Mouse (Mus musculus): ENCODE data around the gene Usp15. TPM values are rescaled to one million over a fixed set of nuclear protein-coding genes. Genes with fewer than 3 reads are reported as not detected.
"Not testable (repeated sequence)": the region's sequence is repeated elsewhere in the genome, so short reads cannot be mapped to it uniquely, and the experiment has no call there.

Gene Usp15
- total RNA-seq (2021) (100 to 1,000 TPM in 1 of 2 experiments, 10 to 100 TPM in 1; 67.7 to 105 TPM), polyA plus RNA-seq (2012; rRNA removed) (1.3 and 1.5 TPM in 2 replicates)
- long read RNA-seq, full-length matches to known transcripts = 30 of 34 reads
- long read RNA-seq, partial matches to known transcripts = 3 of 34 reads
- long read RNA-seq, other reads (novel, unspliced or antisense) = 1 of 34 reads

- peak; percentile 96 for DNase-seq
These were observed at the start of gene Usp15 for GRCm38 (mm10) chr10:123196835-123197559. Usp15 (minus strand) TSS chr10:123196995.

DNA sequence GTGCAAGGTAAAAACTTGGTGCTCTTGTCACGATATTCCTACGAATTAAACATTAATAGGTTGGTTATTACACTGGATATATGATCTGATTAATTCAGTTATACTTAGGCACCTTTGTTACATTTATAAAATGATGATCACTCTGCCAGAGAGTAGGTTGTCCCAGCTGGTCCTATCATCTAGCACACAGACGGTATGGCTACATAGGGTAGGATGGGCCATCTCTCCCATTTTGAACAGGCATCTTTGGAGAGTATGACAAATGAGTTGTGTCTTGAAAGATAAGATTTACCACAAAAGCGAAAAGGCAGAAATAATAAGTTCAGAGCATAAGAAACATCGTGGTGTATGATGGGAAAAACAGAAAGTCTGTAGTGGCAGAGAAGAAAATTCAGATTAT is 32.6 kb upstream of the Usp15 start:
- DNase-seq = no peak

- DNase-seq = no peak
These were observed 26.0 kb upstream of the Usp15 start for GRCm38 (mm10) chr10:123222785-123223184.

GRCm38 (mm10) chr10:123209517-123209916 is 12.7 kb upstream of the Usp15 start:
- DNase-seq = no peak

DNA sequence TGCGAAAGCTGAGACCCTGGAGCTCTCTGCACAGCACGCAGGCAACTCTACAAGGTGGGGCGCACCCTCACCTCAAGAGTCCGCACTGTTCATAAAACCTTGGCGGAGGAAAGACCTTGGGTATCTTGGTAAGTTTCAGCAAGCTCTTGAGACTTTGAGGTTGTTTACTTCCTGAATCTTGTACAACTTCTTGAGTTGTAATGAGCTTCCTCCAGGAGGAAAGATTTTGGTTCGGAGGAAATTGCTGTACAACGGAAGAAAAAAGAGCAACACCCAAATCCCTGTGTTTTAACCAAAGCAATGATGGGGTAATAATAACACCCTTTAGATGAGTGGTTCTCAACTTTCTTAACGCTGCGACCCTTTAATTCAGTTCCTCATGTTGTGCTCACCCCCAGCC is 11.5 kb upstream of the Usp15 start:
- no peak for DNase-seq

DNA sequence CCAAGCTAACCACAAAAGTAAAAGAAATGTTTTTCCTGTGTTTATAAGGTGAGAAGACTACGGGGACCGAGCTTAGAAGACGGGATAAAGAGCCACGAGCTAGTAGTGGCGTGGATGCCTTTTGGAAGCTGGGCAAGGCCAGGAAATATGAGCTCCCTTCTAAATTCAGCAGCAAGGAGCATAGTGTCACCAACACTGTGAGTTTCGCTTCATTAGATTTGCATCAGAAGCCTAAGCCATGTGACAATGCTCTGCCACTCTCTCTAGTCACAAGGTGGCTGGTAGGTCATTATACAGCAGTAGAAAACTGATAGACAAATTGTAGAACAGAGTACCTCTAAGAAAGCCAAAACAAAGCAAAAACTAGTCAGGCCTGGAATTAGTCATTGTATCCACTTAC is 9.3 kb upstream of the Usp15 start:
- no peak for DNase-seq

GRCm38 (mm10) chr10:123205364-123205763 is 8.6 kb upstream of the Usp15 start:
- DNase-seq = not testable (repeated sequence)

DNA sequence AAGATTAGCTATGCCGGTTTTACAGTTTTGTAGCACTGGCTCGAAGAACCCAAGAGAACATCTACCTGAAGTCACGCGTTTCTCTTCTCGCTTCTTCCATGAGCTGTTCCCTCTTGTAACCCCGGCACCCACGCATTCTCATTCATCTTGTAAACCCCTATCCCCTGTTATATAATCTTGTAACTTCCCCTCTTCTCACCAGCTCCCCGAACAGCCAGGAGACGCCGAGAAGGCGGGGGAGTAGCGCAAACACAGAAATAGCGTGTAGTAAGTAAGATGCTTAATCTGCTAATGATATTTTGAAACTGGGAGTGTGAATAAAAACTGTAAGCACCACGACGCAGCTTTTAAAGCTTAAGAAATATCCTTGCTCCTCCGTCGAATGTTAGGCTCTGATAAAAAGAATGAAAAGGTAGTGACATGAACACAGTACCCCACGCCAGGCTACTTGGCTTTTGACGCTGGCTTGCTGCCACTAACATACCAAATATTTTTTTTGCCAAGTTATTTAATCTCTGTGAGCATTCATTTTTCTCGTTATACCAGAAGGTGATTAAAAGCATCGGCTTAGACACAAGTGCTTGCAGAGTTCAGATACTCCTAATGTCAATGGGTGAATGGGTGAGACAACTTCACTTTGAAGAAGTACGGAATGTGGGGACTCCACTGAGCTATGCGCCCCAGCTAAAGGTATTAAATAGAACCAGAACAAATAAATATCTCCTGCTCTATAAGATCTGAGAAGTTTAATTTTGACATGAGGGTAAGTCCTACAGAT is 5.4 kb upstream of the Usp15 start:
- DNase-seq = no peak

DNA sequence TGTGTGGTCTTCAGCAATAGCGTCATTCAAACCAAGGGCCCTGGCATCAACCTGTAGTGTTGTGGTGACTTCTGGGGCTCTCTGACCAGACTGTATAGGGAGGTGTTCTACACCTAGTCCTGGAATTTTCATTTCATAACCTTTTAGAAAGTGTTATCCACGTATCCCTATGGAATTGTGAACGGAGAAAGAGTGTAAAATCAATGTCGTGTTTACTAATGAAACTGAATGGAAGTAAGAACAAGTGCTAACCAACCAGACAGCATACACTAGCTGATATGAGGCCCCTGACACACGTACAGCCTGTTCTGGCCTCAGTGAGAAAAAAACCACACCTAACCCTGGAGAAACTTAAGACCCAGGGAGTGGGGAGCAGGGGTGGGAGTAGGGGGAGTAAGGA is 4.6 kb upstream of the Usp15 start:
- no peak for DNase-seq

GRCm38 (mm10) chr10:123200996-123201395 is 4.2 kb upstream of the Usp15 start:
- no peak for DNase-seq

- DNase-seq = no peak
These were observed 3.5 kb upstream of the Usp15 start for GRCm38 (mm10) chr10:123200320-123200659.

- DNase-seq = no peak
These were observed 3.0 kb upstream of the Usp15 start for GRCm38 (mm10) chr10:123199615-123200319.

DNA sequence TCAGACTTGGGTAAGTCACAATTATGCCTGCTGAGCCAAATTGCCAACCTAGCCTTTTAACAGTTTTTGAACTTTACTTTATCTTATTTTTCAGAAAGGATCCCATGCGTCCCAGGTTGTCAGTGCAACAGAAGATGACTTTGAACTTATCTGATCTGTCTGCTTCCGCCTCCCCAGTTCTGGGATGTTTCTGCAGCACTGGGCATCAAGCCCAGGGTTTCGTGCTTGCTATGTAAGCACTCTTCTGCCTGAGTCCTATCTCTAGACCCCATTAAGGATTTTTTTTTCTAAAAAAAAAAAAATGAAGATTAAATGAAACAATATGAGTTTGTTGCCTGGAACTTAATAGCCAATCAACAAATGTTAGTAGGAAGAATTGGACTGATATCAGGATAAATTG is 2.3 kb upstream of the Usp15 start:
- DNase-seq = peak; percentile 28

DNA sequence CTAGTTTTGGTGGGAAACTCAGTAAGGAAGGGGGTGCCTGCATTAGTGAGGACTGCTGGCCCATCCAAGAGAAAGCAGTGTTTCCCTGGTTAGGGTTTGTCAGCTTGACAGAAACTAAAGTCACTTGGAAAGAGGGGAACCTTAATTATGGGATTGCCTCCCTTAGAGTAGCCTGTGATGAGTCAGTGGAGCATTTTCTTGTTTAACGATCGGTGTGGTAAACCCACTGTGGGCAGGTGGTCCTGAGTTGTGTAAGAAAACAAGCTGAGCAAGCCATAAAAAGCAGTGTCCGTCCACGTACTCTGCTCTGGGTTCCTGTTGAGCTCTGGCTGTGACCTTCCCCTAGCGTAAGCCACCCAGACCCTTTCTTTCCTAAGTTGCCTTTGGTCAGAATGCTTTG is 1.4 kb upstream of the Usp15 start:
- no peak for DNase-seq

DNA sequence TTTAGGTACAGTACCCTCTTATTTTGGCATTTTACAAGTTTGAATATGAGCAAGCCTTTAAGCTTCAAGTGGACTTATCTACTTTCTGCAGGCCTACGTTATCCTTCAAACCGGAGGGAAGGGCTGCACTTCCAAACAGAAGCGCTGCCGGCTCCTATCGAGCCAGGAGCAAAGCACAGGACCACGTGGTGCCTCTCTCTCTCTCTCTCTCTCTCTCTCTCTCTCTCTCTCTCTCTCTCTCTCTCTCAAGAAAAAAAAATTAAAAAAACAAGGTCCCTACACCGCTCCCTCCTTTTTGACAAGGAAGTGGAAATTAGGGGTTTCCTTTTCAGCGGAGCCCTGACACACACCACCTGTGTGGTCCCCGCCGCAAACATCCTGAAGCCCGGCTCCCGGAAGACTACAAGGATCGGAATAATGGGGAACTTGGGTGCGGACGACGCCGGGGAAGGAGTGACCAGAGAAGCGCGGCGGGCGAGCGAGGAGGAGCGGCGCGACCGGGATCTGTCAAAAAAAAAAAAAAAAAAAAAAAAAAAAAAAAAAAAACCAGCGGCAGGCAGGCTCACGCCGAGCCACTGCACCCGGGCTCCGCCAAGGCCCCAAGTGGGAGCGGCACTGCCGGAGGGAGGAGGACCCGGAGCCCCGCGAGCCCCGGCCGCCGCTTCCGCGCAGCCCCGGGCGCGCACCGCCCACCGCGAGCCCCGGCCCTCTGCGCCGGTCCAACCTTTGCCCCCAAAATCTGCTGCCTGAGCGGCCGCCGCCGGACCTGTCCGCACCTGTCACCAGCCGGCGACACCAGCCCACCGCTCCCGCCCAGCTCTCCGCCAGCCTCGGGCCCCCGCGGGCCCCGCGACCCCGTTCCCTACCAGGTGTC is 597 bp downstream of the Usp15 start:
- DNase-seq = peak; percentile 63

GRCm38 (mm10) chr10:123195501-123195900 is 1.3 kb downstream of the Usp15 start:
- no peak for DNase-seq

DNA sequence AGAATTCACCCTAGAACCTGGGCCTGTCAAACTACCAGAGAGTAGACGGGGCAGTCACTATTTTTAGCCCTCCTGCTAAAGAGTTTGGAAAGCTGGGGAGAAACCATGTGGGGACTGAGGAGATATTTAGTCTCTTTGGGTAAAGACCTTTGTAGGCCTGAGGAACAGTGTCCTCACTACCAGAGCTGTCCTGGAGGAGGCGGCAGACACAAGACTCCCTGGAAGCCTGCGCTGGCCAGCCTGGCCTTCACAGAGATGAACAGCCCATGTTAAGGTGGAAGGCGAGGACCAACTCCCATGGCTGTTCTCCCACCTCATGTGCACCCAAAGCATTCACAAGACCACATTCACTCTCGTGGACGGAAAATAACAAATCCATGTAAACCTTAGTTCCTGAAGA is 5.8 kb downstream of the Usp15 start:
- no peak for DNase-seq

GRCm38 (mm10) chr10:123187337-123187736 is 9.5 kb downstream of the Usp15 start:
- no peak for DNase-seq

DNA sequence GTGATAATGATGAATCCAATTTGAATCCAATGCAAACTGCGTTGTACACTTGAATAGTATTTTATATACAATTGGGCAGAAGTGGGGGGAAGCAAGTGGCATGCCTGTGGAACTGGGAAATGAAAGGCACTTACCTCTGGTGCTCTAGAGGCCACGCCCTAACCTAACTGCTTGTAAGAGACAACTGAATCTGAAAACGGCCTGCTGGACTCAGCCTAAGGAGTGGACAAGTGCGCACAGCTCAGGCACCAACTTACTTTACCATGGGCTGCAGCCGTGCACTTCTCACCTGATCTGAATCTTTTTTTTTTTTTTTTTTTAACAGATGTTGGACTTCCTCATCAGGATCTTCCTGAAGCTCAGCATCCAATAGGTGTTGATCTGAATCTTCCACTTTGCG is 10.9 kb downstream of the Usp15 start:
- DNase-seq = no peak

GRCm38 (mm10) chr10:123183743-123184142 is 13.1 kb downstream of the Usp15 start:
- DNase-seq = no peak

DNA sequence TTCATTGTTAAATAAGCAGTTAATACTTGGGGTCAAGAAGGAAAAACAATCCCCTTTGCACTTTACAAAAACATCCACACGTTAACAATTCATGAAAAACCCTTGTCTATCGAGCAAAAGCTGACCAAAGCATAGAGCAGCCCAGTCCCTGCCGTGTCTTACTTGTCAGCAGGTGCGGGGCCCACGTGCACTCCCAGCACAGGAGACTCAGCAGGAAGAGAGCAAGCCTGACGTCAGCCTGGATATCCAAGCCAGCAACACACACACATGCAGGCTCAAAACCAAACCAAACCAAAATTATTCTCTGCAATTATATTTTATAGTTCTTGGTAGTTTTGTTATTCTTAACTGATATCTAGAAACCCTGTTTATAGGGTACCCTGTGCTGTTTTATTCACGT is 13.6 kb downstream of the Usp15 start:
- no peak for DNase-seq

- DNase-seq = no peak
These were observed 14.4 kb downstream of the Usp15 start for GRCm38 (mm10) chr10:123182391-123182790.

Data from adrenal gland, adult 2 months (tissue).